Mouse (Mus musculus) heart, adult 2 months (tissue): Measurements from ENCODE around the gene Hao1.

Experiments used
- CTCF ChIP-seq: fragments of 200-600 bp; IDR thresholded peaks from 2 replicates; pipeline ENCODE4 v1.8.1; 2022; ENCODE audit warnings: antibody characterized with exemption, mild to moderate bottlenecking, moderate library complexity
- EP300 ChIP-seq: fragments of 200-500 bp; IDR thresholded peaks from 2 replicates; pipeline ENCODE4 v1.6.1; 2011; ENCODE audit warnings: low read depth, low read length, control low read depth; ENCODE audit not compliant: insufficient read depth
- POLR2A ChIP-seq: fragments of 200-500 bp; IDR thresholded peaks from 2 replicates; pipeline ENCODE4 v1.6.1; 2011; ENCODE audit warnings: mild to moderate bottlenecking, low read depth, low read length, control low read depth; ENCODE audit not compliant: insufficient read depth

GRCm38 (mm10) chr2:134541019-134541418 lies 13.1 kb downstream of the Hao1 start:
- TF ChIP-seq EP300 (no peak), CTCF (peak; percentile 46), POLR2A (no peak)
